Mouse (Mus musculus) spleen, adult 12 weeks (tissue): ENCODE measurements around the gene Rapgef1.
A peak's percentile ranks its signal among the peaks of the same experiment; 100 is the strongest.
"Not testable (repeated sequence)": the region's sequence is repeated elsewhere in the genome, so short reads cannot be mapped to it uniquely, and the experiment has no call there.

Source experiments
- DNase-seq: peaks from one replicate; pipeline ENCODE4 v3.0.0; 2022; ENCODE audit warnings: low spot score

The Rapgef1 gene

DNA sequence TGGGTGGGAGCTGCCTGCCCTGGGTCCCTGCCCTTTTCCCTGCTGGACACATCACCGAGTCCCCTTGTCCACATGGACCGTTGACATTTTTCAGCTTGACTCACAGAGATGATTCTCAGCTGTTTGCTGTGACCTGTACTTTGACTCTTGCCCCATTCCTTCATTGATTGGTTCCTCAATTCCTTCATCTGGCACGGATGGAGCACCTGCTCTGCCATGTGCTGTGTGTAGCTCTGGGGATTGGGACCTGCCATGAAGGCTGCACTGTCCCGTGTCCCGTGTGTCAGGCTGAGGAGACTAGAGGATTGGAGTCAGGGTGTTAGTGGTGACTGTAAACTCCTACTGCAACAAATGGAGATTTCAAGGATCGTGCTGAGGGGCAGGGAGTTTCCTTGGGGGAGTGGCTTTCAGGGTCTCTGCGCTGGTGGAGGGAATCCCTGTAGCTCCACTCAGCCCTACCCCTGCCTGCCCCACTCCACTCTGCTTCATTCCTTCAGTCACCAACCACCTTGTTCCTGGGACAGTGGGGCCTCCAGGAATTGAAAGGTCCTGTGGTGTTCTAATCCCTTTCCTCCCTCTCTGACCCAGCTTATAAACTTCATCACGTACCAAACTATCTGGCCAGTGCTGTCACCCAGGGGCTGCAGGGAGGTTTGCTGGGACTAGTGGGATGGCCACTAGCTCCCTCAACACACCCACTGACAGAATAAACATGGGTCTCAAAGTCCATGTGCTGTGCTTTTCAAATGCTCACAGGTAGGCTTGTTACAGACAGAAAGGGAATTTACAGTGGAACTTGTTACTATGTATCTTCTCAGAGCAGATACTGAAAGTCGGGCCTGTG, 3.9 kb downstream of the Rapgef1 start:
- DNase-seq: no peak

DNA sequence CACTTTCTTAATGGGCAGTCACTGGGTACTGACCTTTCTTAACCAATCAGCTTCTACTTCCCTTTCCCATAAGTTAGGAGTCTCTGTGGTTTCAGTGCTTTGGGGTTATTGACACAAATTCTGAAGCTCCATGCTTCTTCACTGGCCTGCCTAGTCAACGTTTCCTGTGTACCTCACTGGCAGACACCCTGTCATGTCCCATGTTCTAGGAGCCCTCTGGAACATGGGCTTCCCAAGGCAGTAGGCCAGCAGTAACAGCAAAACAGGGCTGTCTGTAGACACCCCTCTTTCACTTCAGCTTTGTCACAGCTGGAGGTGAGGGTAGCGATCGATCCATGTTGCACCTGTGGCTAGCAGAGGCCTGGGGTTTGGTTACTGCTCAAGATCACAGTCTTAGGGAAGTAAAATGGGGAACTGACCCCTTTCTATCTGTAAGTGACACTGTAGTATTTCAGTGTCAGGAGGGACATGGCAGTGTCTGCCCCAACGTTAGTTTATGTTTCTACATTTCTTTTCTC, 4.6 kb downstream of the Rapgef1 start:
- peak; percentile 31 for DNase-seq

DNA sequence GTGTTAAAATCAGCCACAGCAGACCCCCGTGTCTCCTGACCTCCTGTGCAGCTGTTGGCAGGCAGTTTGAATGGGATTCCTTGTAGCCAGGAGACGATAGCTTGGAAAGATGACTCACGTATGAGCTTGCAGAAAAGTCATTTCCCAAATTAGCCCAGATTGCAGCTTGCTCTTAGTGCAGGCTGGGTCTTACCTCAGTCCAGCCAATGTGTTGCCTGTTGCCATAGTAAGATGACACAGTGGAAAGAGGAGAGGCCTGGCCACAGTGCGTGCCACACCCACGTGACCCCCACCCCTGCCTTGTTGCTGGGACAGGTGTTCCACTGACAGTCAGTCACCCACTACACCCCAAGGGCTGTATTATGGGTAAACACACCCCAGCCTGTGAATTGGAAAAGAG, 5.2 kb downstream of the Rapgef1 start:
- DNase-seq: peak; percentile 54

DNA sequence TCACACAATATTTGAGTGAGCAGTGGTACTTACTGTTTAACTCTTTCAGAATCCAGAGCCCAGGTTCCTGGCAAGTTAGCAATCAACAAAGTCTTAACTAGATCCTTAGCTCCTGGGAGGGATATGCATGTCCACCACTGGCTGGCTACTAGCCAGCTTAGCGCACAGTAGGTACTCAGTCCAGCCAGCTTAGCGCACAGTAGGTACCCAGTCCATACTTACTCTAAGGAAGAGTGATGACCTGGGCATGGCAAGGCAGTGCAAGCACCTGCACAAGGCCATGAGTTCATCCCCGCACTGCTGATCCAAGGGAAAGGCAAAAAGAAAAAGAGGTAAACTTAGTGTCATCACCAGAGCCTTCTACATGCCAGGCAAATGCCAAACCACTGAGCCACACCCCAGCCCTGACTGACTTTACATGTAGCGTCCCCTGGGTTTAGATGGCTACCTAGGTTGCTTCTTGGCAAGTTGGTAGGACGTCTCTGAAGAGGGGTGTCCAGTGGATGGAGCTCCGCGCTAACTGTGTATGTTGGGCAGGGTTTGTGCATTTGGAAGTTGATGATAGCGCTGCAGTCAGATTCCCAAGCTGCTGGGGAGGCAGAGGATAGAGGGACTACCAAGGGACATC, 6.2 kb downstream of the Rapgef1 start:
- DNase-seq: no peak

DNA sequence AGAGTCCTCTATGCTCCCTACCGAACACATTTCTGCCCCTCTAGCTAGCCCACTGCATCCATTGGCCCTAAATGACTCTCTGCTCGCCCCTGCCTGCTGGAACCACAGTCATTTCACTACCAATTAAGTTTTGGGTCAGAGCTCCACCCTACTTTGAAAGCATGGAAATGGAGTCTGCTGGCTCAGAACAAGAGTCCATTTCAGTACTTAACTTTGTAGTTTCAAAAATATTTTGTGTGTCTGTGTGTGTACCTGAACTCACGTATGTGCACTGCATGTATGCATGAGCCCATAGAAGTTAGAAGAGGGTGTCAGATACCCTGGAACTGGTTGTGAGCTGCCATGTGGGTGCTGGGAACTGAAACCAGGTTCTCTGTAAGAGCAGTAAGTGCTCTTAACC, 7.8 kb downstream of the Rapgef1 start:
- DNase-seq: no peak

DNA sequence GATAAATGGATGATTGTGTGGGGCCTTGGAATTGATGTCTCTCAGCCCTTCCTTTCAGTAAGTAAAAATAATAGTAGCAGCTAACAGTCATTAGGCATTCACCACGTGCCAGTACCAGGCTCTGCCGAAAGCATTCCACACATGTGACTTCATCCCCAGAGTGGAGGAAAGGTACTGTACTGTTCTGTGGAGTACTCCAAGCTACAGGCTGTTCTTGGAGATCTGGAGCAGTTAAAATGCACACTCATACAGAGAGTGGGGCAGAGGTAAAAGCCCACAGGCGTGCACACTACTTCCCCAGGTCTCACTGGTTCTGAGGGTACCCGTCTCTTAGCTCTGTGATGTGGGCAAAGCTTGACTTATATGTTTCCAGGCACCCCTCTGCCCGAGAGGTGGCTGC, 8.7 kb downstream of the Rapgef1 start:
- DNase-seq: no peak

DNA sequence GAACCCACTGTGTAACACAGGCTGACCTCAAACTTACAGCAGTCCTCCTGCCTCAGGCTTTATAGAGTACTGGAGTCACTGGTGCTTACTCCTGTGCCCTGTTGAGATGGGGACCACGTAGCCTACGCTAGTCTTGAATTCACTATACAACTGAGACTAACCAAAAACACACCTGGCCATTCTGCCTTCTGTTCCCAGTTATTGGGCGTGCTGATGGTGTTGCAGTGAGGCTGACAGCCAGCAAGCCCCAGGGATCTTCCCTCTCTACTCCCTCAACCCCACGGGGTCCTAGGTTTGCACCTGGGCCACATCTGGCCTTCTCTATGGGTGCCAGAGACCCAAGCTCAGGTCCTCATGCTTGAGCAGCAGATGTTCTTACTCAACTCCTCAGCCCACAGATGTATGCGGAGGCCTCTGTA, 9.3 kb downstream of the Rapgef1 start:
- no peak for DNase-seq

DNA sequence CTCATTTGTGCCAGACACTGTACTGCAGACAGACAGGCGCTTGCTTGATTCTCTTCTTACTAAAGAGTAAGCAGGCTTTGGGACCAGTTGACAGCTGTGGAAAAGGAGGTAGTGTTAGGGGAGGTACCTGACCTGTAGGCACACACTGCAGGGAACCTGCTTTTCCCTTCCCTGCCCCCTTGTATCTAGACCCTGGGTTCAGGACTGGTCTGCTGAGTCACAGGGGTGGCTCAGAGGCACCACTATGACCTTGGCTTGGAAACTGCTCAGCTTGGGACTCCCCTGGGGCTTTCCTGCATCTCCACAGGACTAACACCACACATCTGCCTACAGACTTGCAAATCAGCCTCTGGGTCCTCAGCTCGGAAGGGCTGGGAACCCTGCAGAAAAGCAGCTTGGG, 9.8 kb downstream of the Rapgef1 start:
- no peak for DNase-seq

DNA sequence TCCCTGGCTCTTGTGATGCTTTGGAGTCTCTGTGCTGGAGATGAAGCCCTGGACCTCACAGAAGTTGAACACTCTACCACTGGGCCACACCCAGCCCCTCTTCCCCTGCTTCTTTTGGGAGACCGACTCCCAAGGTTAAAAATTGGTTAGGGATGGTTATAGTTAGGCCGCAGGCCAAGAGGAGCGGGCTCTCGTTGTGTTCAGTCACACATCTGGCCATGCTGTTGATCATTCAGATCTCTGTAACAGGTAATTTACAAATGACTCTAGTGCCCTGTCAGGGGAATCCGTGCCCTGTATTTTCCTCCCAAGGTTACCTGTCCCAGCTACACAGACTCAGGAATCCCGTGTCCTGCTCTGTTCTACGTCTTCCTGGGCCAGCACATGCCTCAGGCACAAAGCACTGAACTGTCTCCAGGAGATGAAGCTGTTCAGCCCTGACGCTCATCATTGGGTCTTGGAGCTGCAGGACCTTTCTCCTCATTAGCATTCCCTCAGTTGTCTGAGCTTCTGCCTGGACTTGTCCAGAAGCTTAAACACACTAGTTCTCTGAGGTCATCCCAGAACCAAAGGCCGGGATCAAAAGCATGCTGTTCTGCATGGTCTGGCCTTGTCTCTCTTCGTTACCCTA, 10.7 kb downstream of the Rapgef1 start:
- no peak for DNase-seq

DNA sequence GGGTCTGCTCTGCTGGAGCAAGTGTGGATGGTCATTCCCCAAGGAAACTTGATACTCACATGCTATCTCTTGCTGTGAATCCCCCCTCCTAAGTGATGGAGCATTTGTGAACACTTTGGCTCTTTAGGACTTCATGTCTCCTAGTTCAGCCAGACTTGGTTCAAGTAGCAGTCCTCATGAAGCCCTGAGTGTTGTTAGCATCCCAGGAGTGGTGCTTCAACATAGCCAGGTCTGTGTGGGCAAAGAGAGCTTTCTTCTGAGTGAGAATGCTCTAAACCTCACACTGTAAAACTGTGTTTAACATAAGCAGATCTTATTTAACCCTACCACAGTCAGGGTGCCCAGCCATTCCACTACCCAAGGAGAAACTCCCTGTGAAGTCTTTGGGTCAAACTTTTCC, 11.5 kb downstream of the Rapgef1 start:
- DNase-seq: no peak

DNA sequence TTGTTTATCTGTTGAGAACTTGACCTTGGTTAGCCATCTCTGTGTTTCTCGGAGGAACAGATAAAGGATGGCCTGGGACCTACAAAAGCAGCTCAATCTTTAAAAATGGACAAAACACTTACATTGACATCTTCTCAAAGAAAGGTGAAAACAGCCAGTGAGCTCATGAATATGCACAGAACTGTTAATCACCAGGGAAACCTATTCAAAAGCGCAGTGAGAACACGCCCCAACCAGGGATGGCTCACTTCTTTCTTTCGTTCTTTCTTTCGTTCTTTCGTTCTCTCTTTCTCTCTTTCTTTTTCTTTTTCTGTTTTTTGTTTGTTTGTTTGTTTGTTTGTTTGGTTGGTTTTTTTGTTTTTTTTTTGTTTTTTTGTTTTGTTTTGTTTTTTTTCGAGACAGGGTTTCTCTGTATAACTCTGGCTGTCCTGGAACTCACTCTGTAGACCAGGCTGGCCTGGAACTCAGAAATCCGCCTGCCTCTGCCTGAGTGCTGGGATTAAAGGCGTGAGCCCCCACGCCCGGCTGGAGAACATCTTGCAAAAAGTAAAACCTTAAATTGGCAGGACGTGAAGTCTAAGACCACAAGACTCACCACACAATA, 12.1 kb downstream of the Rapgef1 start:
- DNase-seq: not testable (repeated sequence)

DNA sequence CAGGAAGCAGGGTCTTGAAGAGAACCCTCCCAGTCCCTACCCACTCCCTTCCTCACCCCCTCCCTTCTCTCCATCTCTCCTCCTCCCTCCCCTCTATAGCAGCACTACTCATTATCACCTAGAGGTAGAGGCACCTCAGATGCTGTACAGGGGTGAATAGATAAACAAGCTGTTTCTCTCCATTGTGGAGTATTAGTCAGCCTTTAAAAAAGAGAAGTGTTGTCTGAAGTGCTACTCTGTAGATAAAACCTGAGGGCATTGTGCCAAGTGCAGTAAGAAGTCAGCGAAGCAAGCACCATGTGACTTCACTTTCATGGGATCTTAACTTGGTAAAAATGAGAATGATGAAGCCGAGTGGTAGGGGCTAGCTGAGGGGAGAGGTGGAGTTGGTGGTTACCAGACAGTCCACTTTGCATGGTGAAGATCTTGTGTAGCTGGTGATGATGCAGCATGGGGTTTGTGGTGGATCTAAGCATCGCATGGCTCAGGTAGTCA, 12.7 kb downstream of the Rapgef1 start:
- DNase-seq: no peak

DNA sequence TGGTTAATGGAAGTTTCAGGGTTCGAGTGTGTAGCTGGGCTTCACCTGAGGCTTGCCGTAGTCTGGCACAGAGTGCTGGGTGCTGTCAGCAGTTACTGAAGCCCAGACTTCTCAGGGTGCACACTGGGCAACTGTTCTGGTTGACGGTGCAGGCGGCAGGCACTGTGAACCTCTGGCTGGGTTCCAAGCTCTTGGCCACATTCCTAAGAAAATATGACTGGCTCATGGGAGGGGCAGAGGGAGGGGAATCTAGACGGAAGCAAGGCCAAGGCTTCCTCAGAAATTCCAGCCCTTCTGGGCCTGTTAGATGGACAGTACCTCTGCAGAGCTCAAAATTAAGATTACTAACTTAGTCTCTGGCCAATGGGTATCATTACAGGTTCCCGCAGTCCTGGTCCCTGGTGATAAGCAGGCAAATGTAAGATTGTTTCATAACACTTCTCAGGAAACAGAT, 13.6 kb downstream of the Rapgef1 start:
- no peak for DNase-seq

DNA sequence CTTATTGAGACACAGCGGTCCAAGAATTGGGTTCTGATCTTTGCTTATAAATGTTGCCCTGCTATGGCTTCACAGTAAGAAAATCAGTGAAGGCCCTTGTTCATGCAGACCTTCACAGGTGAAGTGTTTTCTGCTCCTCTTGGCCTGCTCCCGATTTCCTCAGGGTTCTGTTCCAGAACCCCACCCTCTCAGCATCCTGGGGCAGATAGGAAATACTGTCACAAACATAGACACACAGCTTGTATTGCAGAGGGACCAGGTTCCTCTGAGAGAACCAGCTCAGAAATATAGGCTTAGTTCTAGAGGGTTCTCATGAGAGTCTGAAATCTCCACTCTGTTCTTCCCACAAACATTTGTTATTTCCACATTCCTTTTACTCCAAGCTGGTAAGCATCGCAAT, 14.3 kb downstream of the Rapgef1 start:
- no peak for DNase-seq

DNA sequence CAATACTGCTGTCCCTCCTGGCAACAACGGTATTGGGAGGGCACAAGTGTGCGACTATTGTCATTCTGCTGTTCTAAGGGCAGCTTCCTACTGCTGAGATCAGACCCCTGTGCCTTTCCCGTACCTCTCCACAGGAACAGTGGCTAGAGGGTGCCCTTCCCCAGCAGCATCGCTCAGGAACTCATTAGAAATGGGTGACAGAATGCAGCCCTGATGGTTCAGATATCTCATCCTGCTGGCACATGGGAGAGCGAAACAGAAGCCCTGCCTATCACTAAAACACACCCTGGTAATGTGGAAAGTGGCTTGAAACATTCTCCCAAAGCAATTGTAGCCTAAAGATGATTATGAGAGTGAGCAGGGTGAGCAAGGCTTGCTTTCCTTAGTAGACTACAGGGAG, 15.0 kb downstream of the Rapgef1 start:
- no peak for DNase-seq

DNA sequence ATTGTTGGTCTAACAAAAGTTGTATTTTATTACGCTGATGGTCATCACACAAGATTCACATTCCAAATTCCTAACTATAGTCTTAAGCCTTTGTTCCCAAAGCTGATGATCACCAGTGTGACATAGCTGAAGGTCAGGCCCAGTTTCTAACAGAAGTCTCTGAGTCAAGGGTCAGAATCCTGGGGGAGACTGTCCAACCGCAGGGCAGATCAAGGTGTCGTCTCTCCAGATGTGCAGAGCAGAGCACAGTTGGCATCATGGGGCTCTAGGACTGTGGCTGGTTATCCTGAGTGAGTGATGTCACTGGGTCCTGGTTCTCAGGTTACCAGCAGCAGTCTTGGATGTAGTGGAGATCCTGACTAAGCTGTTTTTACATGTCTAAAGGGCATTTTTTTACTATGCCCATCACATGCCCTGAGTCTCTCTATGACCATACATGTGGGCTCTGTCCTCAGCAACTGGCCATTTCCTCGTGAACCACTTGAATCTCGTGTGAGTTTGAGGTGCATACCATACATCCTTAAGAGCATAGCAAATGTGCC, 16.5 kb downstream of the Rapgef1 start:
- no peak for DNase-seq

DNA sequence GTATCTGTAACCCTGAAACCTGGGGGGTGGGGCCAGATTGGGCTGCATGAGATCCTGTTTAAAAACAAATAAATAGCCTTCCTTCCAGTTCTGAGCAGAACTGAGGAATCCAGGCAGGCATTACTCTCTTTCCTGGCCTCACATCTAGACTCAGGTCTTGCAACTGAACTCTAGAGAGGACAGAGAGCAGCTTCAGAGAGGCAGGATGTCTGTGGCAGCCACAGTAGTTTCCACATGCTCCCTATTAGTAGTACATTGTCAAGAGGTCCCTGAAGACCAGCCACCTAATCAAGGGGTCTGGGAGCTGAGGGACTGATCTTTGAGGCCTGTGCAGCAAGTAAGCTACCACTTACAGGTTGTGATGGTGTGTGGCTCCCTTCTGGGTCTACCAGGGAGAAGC, 18.0 kb downstream of the Rapgef1 start:
- DNase-seq: no peak

DNA sequence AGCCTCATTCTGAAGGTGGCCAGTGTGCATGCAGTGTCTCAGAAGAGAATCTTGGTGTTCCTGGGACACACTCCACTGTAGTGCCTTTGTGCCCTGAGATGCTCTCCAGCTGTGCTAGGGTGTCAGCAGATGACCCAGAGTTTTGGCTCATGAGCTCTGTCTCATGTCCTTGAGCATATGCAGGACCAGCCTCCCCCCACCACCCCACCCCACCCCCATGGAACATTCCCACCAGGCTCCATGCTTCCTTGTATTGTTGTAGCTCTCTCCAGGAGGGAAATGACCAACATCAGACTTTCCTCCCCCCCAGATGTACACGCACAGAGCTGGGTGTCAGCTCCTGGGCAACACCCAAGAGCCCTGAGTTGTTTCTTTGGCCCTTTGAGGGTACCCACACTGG, 19.9 kb downstream of the Rapgef1 start:
- no peak for DNase-seq

DNA sequence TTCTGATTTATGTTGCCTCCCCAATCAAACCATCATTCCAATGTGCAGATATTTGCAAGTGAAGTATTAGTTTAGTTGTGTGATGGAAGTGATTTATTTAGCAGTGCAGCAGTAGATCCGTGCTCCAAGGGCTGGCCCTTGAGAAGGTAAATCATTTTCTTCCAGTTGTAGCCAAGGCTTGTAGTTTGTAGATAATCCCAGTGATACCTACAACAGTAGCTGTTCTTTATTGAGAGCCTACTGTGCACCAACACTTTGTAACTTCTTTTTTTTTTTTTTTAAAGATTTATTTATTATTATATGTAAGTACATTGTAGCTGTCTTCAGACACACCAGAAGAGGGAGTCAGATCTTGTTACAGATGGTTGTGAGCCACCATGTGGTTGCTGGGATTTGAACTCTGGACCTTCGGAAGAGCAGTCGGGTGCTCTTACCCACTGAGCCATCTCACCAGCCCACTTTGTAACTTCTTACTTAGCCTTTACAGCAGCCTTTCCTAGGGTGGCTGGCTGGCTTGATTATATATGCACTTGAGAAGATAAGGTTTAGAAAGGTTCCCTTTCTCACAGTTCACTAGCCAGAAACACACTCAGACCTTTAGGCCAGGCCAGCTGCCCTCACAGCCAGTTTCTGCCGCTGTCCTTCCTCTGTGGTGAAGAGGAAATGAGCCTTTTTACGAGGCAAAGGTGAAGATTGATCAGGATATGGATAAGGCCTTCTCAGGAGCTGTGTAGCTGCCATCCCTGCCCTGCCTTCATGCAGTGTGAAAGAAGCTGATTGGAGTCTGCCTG, 20.6 kb downstream of the Rapgef1 start:
- no peak for DNase-seq

DNA sequence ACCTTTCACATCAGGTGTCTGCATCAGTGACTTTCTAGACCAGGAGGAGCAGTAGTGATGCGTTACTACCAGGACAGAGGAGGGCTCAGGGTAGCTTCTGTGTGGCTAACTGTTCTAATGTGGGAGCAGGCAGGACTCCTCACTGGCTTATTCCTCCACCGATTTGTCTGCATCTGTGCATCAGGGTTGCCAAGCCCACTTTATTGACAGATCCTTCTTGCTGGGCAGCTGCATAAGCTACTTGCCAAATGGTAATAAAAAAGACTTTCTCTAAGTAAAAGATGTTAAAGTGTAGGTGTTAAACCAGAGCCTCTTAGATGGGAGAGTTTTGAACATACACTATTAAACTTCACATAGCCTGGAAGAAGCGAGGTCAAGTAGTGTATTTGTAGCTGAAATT, 22.2 kb downstream of the Rapgef1 start:
- DNase-seq: no peak

DNA sequence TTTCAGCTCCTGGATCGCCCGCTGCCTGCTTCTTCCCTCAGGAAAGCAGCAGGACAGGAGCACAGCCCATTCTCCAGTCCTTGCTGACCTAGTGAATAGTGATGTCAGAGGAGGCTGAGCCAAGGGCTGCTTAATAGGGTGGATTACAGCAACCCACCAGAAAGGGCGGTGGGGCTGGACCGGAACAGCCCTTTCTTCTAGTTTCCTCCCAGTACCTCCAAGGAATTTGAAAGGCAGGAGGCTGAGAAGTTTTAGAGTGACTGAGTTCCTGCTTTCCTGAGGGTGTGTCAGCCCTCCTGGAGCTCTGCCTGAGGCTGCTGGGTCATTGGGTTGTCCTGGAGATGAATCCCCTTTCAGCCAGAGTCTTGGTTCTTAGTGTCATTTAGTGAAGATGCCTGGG, 23.9 kb downstream of the Rapgef1 start:
- DNase-seq: no peak
